In genomic region chr1:33788493-33788892, GRCm38 (mm10) we compare ENCODE assay signal across 24 mouse cellular contexts. TPM values are rescaled to one million over a fixed set of nuclear protein-coding genes. Genes with fewer than 3 reads are reported as not detected.
DNase-seq lines count a peak whose midpoint lies in the region; ATAC-seq and TF ChIP-seq lines count a peak whose summit lies in the region.
"Had no signal": no experiment of that assay in that cellular context is flagged by ENCODE, and none has a peak within 500 bp of the region (broad histone marks: within the 10 kb centered on the region; RNA-seq: fewer than 3 reads in every experiment).

No protein-coding gene starts in this region.

- no peaks in the 10 kb centered on the region for H3K27me3 ChIP-seq in lung, postnatal 0 days (replicated peaks; ENCODE audit: insufficient read depth, low read length)
- no peaks in the 10 kb centered on the region for H3K27me3 ChIP-seq in myocyte (ENCODE audit: control insufficient read depth, insufficient read depth, insufficient read length)
- H3K27me3 ChIP-seq in forebrain, embryonic 13.5 days, result no peaks in the 10 kb centered on the region
- H3K27me3 ChIP-seq: embryonic facial prominence, embryonic 12.5 days; forebrain, embryonic 12.5 days; hindbrain, embryonic 13.5 days; kidney, embryonic 15.5 days; limb, embryonic 13.5 days; liver, embryonic 12.5 days; midbrain, embryonic 12.5 days had no signal

- TF ChIP-seq CTCF in gastrocnemius, adult 2 months (IDR thresholded peaks at IDR 0.05), result no peak
- no peak for TF ChIP-seq CTCF in lung, adult 2 months (IDR thresholded peaks at IDR 0.05; ENCODE audit: insufficient read depth, low read length)
- TF ChIP-seq CTCF in lung, postnatal 0 days (IDR thresholded peaks at IDR 0.05), result no peak

- no peak overlapping the region for H3K4me3 ChIP-seq in gastrocnemius, adult 2 months
- no peak overlapping the region for H3K4me3 ChIP-seq in lung, adult 2 months (replicated peaks; ENCODE audit: extremely low read depth, low read depth, low read length)
- no peak overlapping the region for H3K4me3 ChIP-seq in lung, postnatal 0 days (ENCODE audit: low read depth, low read length)
- no peak overlapping the region for H3K4me3 ChIP-seq in myocyte
- H3K4me3 ChIP-seq in forebrain, embryonic 13.5 days, result no peak overlapping the region
- H3K4me3 ChIP-seq: embryonic facial prominence, embryonic 12.5 days; erythroblast, embryonic 14.5 days; forebrain, embryonic 12.5 days; hindbrain, embryonic 13.5 days; kidney, embryonic 15.5 days; limb, embryonic 13.5 days; liver, embryonic 12.5 days; midbrain, embryonic 12.5 days had no signal

- H3K36me3 ChIP-seq in lung, postnatal 0 days (ENCODE audit: insufficient read depth, low read length), result no peaks in the 10 kb centered on the region
- H3K36me3 ChIP-seq in myocyte (ENCODE audit: control insufficient read depth, insufficient read depth), result no peaks in the 10 kb centered on the region
- peaks cover 15% of the 10 kb centered on the region for H3K36me3 ChIP-seq in forebrain, embryonic 13.5 days (ENCODE audit: poor library complexity, severe bottlenecking)

- H3K9ac ChIP-seq in lung, postnatal 0 days (replicated peaks; ENCODE audit: low read depth), result no peak overlapping the region
- no peak overlapping the region for H3K9ac ChIP-seq in forebrain, embryonic 13.5 days
- H3K9ac ChIP-seq: embryonic facial prominence, embryonic 12.5 days; forebrain, embryonic 12.5 days; hindbrain, embryonic 13.5 days; kidney, embryonic 15.5 days; limb, embryonic 13.5 days; liver, embryonic 12.5 days; midbrain, embryonic 12.5 days had no signal

- intact Hi-C loops in gastrocnemius, adult 2 months (cut with DNase I), result no loop called here

- WGBS in lung, adult 2 months, result 24% methylated on average over 3 of the region's 3 CpGs
- WGBS in lung, postnatal 0 days, result 36% methylated on average over 3 of the region's 3 CpGs
- WGBS in forebrain, embryonic 13.5 days, result 71% methylated on average over 3 of the region's 3 CpGs

- DNase-seq in gastrocnemius, adult 2 months, result no peak
- no peak for DNase-seq in gastrocnemius, postnatal 4 days (ENCODE audit: low spot score in 2 of 2)
- peak; percentile 20 to 33 for DNase-seq in lung, adult 18-20 months
- DNase-seq in lung, adult 2 months, result no peak
- DNase-seq in lung, postnatal 0 days (ENCODE audit: low spot score), result peak; percentile 65
- DNase-seq: adrenal gland, postnatal 10 days; cerebellum, adult 18-20 months; cerebellum, postnatal 25 days; gastrocnemius, postnatal 10 days; kidney, adult 11 months; kidney, postnatal 36 days; thymus, postnatal 14 days had no signal

- TF ChIP-seq EP300 in lung, postnatal 0 days (IDR thresholded peaks at IDR 0.05), result no peak

- no peaks in the 10 kb centered on the region for H3K4me1 ChIP-seq in lung, adult 2 months (ENCODE audit: control insufficient read depth, insufficient read depth, low read length)
- no peaks in the 10 kb centered on the region for H3K4me1 ChIP-seq in lung, postnatal 0 days (ENCODE audit: insufficient read depth, low read depth, low read length)
- no peaks in the 10 kb centered on the region for H3K4me1 ChIP-seq in forebrain, embryonic 13.5 days
- H3K4me1 ChIP-seq: embryonic facial prominence, embryonic 12.5 days; forebrain, embryonic 12.5 days; hindbrain, embryonic 13.5 days; kidney, embryonic 15.5 days; limb, embryonic 13.5 days; midbrain, embryonic 12.5 days had no signal

- peak overlapping the region; percentile 13; the same call in 1 of the 2 replicates for H3K27ac ChIP-seq in gastrocnemius, adult 2 months
- H3K27ac ChIP-seq in lung, postnatal 0 days (ENCODE audit: low read length), result no peak overlapping the region
- no peak overlapping the region for H3K27ac ChIP-seq in forebrain, embryonic 13.5 days
- H3K27ac ChIP-seq: embryonic facial prominence, embryonic 12.5 days; forebrain, embryonic 12.5 days; hindbrain, embryonic 13.5 days; kidney, embryonic 15.5 days; limb, embryonic 13.5 days; liver, embryonic 12.5 days; macrophage; midbrain, embryonic 12.5 days had no signal

- H3ac ChIP-seq in myocyte (ENCODE audit: control insufficient read depth, insufficient read length), result no peak overlapping the region

- no peak overlapping the region for H3K4me2 ChIP-seq in lung, postnatal 0 days (replicated peaks; ENCODE audit: low read depth, low read length)
- H3K4me2 ChIP-seq in myocyte (ENCODE audit: low read depth), result no peak overlapping the region
- H3K4me2 ChIP-seq in forebrain, embryonic 13.5 days, result no peak overlapping the region
- H3K4me2 ChIP-seq: embryonic facial prominence, embryonic 12.5 days; forebrain, embryonic 12.5 days; hindbrain, embryonic 13.5 days; kidney, embryonic 15.5 days; limb, embryonic 13.5 days; liver, embryonic 12.5 days; midbrain, embryonic 12.5 days had no signal

- no peak for TF ChIP-seq POLR2A in lung, adult 2 months (IDR thresholded peaks at IDR 0.05; ENCODE audit: borderline replicate concordance, extremely low read depth, low read depth, low read length)
- no peak for TF ChIP-seq POLR2A in myocyte (IDR thresholded peaks at IDR 0.05; ENCODE audit: insufficient read length, low read depth)

- peak; percentile 73 for ATAC-seq in lung, postnatal 0 days
- no peak for ATAC-seq in forebrain, embryonic 13.5 days
- ATAC-seq: activated CD4-positive, CD25-positive, alpha-beta regulatory T cell, adult 4 months; liver, embryonic 12.5 days had no signal

- no peaks in the 10 kb centered on the region for H3K9me3 ChIP-seq in lung, postnatal 0 days (ENCODE audit: low read length)
- no peaks in the 10 kb centered on the region for H3K9me3 ChIP-seq in forebrain, embryonic 13.5 days (replicated peaks)
- H3K9me3 ChIP-seq: embryonic facial prominence, embryonic 12.5 days; forebrain, embryonic 12.5 days; hindbrain, embryonic 13.5 days; kidney, embryonic 15.5 days; limb, embryonic 13.5 days; liver, embryonic 12.5 days; midbrain, embryonic 12.5 days had no signal

- H3K79me2 ChIP-seq in myocyte (ENCODE audit: control insufficient read depth, insufficient read depth), result peaks cover 28% of the 10 kb centered on the region

TF ChIP-seq in myocyte, 11 proteins besides CTCF, POLR2A, EP300 and RAD21:
- no peak for TF ChIP-seq CEBPB (IDR thresholded peaks at IDR 0.05; ENCODE audit: insufficient read depth, poor library complexity, severe bottlenecking)
- TF ChIP-seq MYOG (IDR thresholded peaks at IDR 0.05; ENCODE audit: control insufficient read depth in 1 of 3, insufficient read depth in 1 of 3, insufficient read length in 2 of 3, low read depth in 2 of 3), result peak in 2 of 3 experiments; percentile 6 to 59
- no peak for TF ChIP-seq TCF3 (IDR thresholded peaks at IDR 0.05; ENCODE audit: insufficient read length, low read depth)
- TF ChIP-seq TCF12 (IDR thresholded peaks at IDR 0.05; ENCODE audit: insufficient read depth, poor library complexity, severe bottlenecking), result no peak
- no peak for TF ChIP-seq POLR2AphosphoS2 (IDR thresholded peaks at IDR 0.05; ENCODE audit: insufficient read length, low read depth)
- TF ChIP-seq SRF (IDR thresholded peaks at IDR 0.05; ENCODE audit: control insufficient read depth, insufficient read length, low read depth), result no peak
- TF ChIP-seq MYOD1 (IDR thresholded peaks at IDR 0.05; ENCODE audit: control insufficient read depth in 1 of 3, insufficient read length in 2 of 3, low read depth in 2 of 3), result peak in 2 of 3 experiments; percentile 25 to 66

RNA-seq across cellular contexts. Expression of gene Zfp451, which starts 25.9 kb away (rescaled TPM):
- total RNA-seq in gastrocnemius, adult 2 months (2021), result 10 to 100 TPM; 10.9 to 12.1 TPM
- 10 to 100 TPM; 31.7 to 33.2 TPM for total RNA-seq in gastrocnemius, postnatal 4 days (2021)
- 4.3 and 5.5 TPM in 2 replicates for polyA plus RNA-seq in lung, adult 2 months (2012; rRNA removed)
- 11.3 and 12.2 TPM in 2 replicates for polyA plus RNA-seq in lung, postnatal 0 days (2015; fragmentation: Nextera tagmentation; extraction: Ambion mirVana)
- polyA plus RNA-seq in myocyte (2012; fragmentation: generic; extraction: Trizol), result 4.9 TPM
- 37.2 and 43.4 TPM in 2 replicates for polyA plus RNA-seq in forebrain, embryonic 13.5 days (2015; fragmentation: Nextera tagmentation; extraction: Ambion mirVana)

RNA-seq across cellular contexts. Expression of gene Bag2, which starts 30.9 kb away (rescaled TPM):
- total RNA-seq in gastrocnemius, adult 2 months (2021), result 10 to 100 TPM; 13.7 to 21.4 TPM
- 10 to 100 TPM; 40.1 to 51.1 TPM for total RNA-seq in gastrocnemius, postnatal 4 days (2021)
- polyA plus RNA-seq in lung, adult 2 months (2012; rRNA removed), result 10.6 and 17.0 TPM in 2 replicates
- polyA plus RNA-seq in lung, postnatal 0 days (2015; fragmentation: Nextera tagmentation; extraction: Ambion mirVana), result 16.3 and 17.4 TPM in 2 replicates
- 37.3 TPM for polyA plus RNA-seq in myocyte (2012; fragmentation: generic; extraction: Trizol)
- 25.0 and 25.4 TPM in 2 replicates for polyA plus RNA-seq in forebrain, embryonic 13.5 days (2015; fragmentation: Nextera tagmentation; extraction: Ambion mirVana)

Comparison
In these comparisons a context has a peak if more than half of its experiments do, and no peak if none do; other contexts are left out.
1. DNase-seq: peak in lung, adult 18-20 months (2 of 2) and lung, postnatal 0 days (single experiment); none in gastrocnemius, adult 2 months (single experiment), gastrocnemius, postnatal 4 days (0 of 2) and lung, adult 2 months (single experiment).